ENCODE assay signal across 11 mouse cellular contexts in genomic region chr1:151616555-151617205, GRCm38 (mm10). TPM values are rescaled to one million over a fixed set of nuclear protein-coding genes. Genes with fewer than 3 reads are reported as not detected.
DNase-seq lines count a peak whose midpoint lies in the region; ATAC-seq lines count a peak whose summit lies in the region.
"Had no signal": no experiment of that assay in that cellular context is flagged by ENCODE, and none has a peak within 500 bp of the region (broad histone marks: within the 10 kb centered on the region; RNA-seq: fewer than 3 reads in every experiment).

No protein-coding gene starts in this region.

- no peaks in the 10 kb centered on the region for H3K36me3 ChIP-seq in forebrain, embryonic 13.5 days (ENCODE audit: poor library complexity, severe bottlenecking)
- no peaks in the 10 kb centered on the region for H3K36me3 ChIP-seq in forebrain, embryonic 14.5 days (ENCODE audit: control insufficient read depth, insufficient read depth, low read length)
- H3K36me3 ChIP-seq: forebrain, embryonic 12.5 days; midbrain, embryonic 12.5 days had no signal

- H3K4me3 ChIP-seq in forebrain, embryonic 13.5 days = no peak overlapping the region
- H3K4me3 ChIP-seq in forebrain, embryonic 14.5 days (ENCODE audit: low read depth, low read length) = no peak overlapping the region
- H3K4me3 ChIP-seq: forebrain, embryonic 12.5 days; midbrain, embryonic 12.5 days had no signal

- peaks cover 6% of the 10 kb centered on the region; the same call in 1 of the 2 replicates for H3K4me1 ChIP-seq in forebrain, embryonic 13.5 days
- no peaks in the 10 kb centered on the region for H3K4me1 ChIP-seq in forebrain, embryonic 14.5 days (ENCODE audit: control insufficient read depth, insufficient read depth, low read length)
- H3K4me1 ChIP-seq: forebrain, embryonic 12.5 days; midbrain, embryonic 12.5 days had no signal

- no peak overlapping the region for H3K27ac ChIP-seq in forebrain, embryonic 13.5 days
- no peak overlapping the region for H3K27ac ChIP-seq in forebrain, embryonic 14.5 days (ENCODE audit: low read depth, low read length)
- H3K27ac ChIP-seq: forebrain, embryonic 12.5 days; midbrain, embryonic 12.5 days had no signal

- 93% methylated on average over 7 of the region's 7 CpGs for WGBS in forebrain, embryonic 13.5 days
- 93% methylated on average over 7 of the region's 7 CpGs for WGBS in forebrain, embryonic 14.5 days

- H3K27me3 ChIP-seq in forebrain, embryonic 13.5 days = no peaks in the 10 kb centered on the region
- no peaks in the 10 kb centered on the region for H3K27me3 ChIP-seq in forebrain, embryonic 14.5 days (replicated peaks; ENCODE audit: control insufficient read depth, insufficient read depth, low read length)
- H3K27me3 ChIP-seq: forebrain, embryonic 12.5 days; midbrain, embryonic 12.5 days had no signal

- H3K9ac ChIP-seq in forebrain, embryonic 13.5 days = no peak overlapping the region
- no peak overlapping the region for H3K9ac ChIP-seq in forebrain, embryonic 14.5 days (ENCODE audit: low read length)
- H3K9ac ChIP-seq: forebrain, embryonic 12.5 days; midbrain, embryonic 12.5 days had no signal

- DNase-seq in ovary, adult 18-20 months (ENCODE audit: low spot score) = peak; percentile 12
- no peak for DNase-seq in ovary, postnatal 10 days (ENCODE audit: low spot score)
- DNase-seq in NIH3T3 (ENCODE audit: low read depth) = peak; percentile 81
- DNase-seq in spleen, postnatal 14 days (ENCODE audit: low spot score in 2 of 2) = peak; percentile 10 to 21
- DNase-seq in kidney, postnatal 14 days = no peak
- no peak for DNase-seq in forebrain, embryonic 14.5 days (ENCODE audit: low spot score)
- DNase-seq: thymus, postnatal 14 days had no signal

- H3K9me3 ChIP-seq in forebrain, embryonic 13.5 days (replicated peaks) = no peaks in the 10 kb centered on the region
- no peaks in the 10 kb centered on the region for H3K9me3 ChIP-seq in forebrain, embryonic 14.5 days (replicated peaks; ENCODE audit: control insufficient read depth, low read length)
- H3K9me3 ChIP-seq: forebrain, embryonic 12.5 days; midbrain, embryonic 12.5 days had no signal

- H3K4me2 ChIP-seq in forebrain, embryonic 13.5 days = no peak overlapping the region
- no peak overlapping the region for H3K4me2 ChIP-seq in forebrain, embryonic 14.5 days (ENCODE audit: low read length)
- H3K4me2 ChIP-seq: forebrain, embryonic 12.5 days; midbrain, embryonic 12.5 days had no signal

- peak; percentile 89 for ATAC-seq in erythroid progenitor cell, adult 5-6 weeks (replicated peaks; ENCODE audit: low FRiP score, poor library complexity, severe bottlenecking)
- no peak for ATAC-seq in forebrain, embryonic 13.5 days
- ATAC-seq in forebrain, embryonic 14.5 days = no peak

RNA-seq across cellular contexts. Expression of gene Fam129a, which starts 45.7 kb away (rescaled TPM):
- total RNA-seq in erythroid progenitor cell, adult 5-6 weeks (2015; ENCODE audit: low replicate concordance) = 10.1 and 13.4 TPM in 2 replicates
- total RNA-seq in erythroid progenitor cell, adult 5-6 weeks (2017; ENCODE audit: low replicate concordance) = 6.1 and 6.4 TPM in 2 replicates
- polyA plus RNA-seq in forebrain, embryonic 13.5 days (2015; fragmentation: Nextera tagmentation; extraction: Ambion mirVana) = 1.3 and 1.9 TPM in 2 replicates
- polyA plus RNA-seq in forebrain, embryonic 14.5 days (2014; fragmentation: Nextera tagmentation; extraction: Ambion mirVana) = 0.33 TPM in 2 replicates

Comparison
In these comparisons a context has a peak if more than half of its experiments do, and no peak if none do; other contexts are left out.
1. DNase-seq: peak in ovary, adult 18-20 months (single experiment), NIH3T3 (single experiment) and spleen, postnatal 14 days (2 of 2); none in ovary, postnatal 10 days (single experiment), kidney, postnatal 14 days (single experiment) and forebrain, embryonic 14.5 days (single experiment).